Mouse (Mus musculus): ENCODE measurements at regions not wholly inside any gene's neighbourhood (a gene's known extent, or its start where the extent isn't known, plus 50 kb on each side); places are given as distances from the start of the nearest gene placed in this dataset.

- TF ChIP-seq CTCF (IDR thresholded peaks at IDR 0.05) (no peak), EP300 (IDR thresholded peaks at IDR 0.05) (no peak)
Observed at GRCm38 (mm10) chr9:78847890-78848563, 232.7 kb downstream of the Cd109 start.
